Mouse (Mus musculus) forebrain, embryonic 14.5 days (tissue): Measurements from ENCODE around the gene Fuca1. TPM values are rescaled to one million over a fixed set of nuclear protein-coding genes. Genes with fewer than 3 reads are reported as not detected.

ENCODE experiments used
- ATAC-seq: fragments of 200-750 bp; cut with Nextera tagmentation; 2 replicates; pipeline ENCODE4 v1.8.0; 2017; ENCODE audit warnings: mild to moderate bottlenecking, moderate library complexity
- DNase-seq: peaks from one replicate; pipeline ENCODE4 v3.0.0-alpha.2; 2015; ENCODE audit warnings: low spot score
- H3K27ac ChIP-seq: fragments of 300-500 bp; sonication (generic); 2 replicates; pipeline ENCODE4 v1.5.1; 2014; ENCODE audit warnings: low read depth, mild to moderate bottlenecking, control low read depth, low read length, moderate library complexity
- H3K27me3 ChIP-seq: fragments of 300-500 bp; sonication (generic); replicated peaks from 2 replicates; pipeline ENCODE4 v1.6.1; 2014; ENCODE audit warnings: low read length, control low read depth, mixed read lengths; ENCODE audit not compliant: control insufficient read depth, insufficient read depth
- H3K36me3 ChIP-seq: fragments of 300-500 bp; sonication (generic); 2 replicates; pipeline ENCODE4 v1.6.1; 2014; ENCODE audit warnings: low read length, control low read depth; ENCODE audit not compliant: control insufficient read depth, insufficient read depth
- H3K4me1 ChIP-seq: fragments of 300-500 bp; sonication (generic); 2 replicates; pipeline ENCODE4 v1.6.1; 2014; ENCODE audit warnings: antibody characterized with exemption, low read length, control low read depth; ENCODE audit not compliant: control insufficient read depth, insufficient read depth
- H3K4me2 ChIP-seq: fragments of 300-500 bp; sonication (generic); 2 replicates; pipeline ENCODE4 v1.6.1; 2014; ENCODE audit warnings: mild to moderate bottlenecking, control low read depth, low read length
- H3K4me3 ChIP-seq: fragments of 300-500 bp; sonication (generic); 2 replicates; pipeline ENCODE4 v1.5.1; 2014; ENCODE audit warnings: low read depth, low read length, control low read depth
- H3K9ac ChIP-seq: fragments of 300-500 bp; sonication (generic); 2 replicates; pipeline ENCODE4 v1.6.1; 2014; ENCODE audit warnings: mild to moderate bottlenecking, low read length, control low read depth, moderate library complexity
- H3K9me3 ChIP-seq: fragments of 300-500 bp; sonication (generic); replicated peaks from 2 replicates; pipeline ENCODE4 v1.6.1; 2016; ENCODE audit warnings: low read length, control low read depth, mixed read lengths; ENCODE audit not compliant: control insufficient read depth
- WGBS: fragments of 180-500 bp; shearing (Covaris S2); extraction: QIAGEN DNeasy Blood & Tissue Kit; methylation state at CpG from one replicate; pipeline ENCODE4 v1.1.7; 2014; 5-methylcytosine and 5-hydroxymethylcytosine counted together
- polyA plus RNA-seq: library from polyadenylated mRNA; unstranded; fragments of >200 nt; fragmentation: Nextera tagmentation; extraction: Ambion mirVana; gene quantifications from 2 replicates; pipeline ENCODE4 v1.2.1, GENCODE M21; 2014

Gene Fuca1
- polyA plus RNA-seq, 1 experiment from 2014 or later, result 60.7 TPM

DNA sequence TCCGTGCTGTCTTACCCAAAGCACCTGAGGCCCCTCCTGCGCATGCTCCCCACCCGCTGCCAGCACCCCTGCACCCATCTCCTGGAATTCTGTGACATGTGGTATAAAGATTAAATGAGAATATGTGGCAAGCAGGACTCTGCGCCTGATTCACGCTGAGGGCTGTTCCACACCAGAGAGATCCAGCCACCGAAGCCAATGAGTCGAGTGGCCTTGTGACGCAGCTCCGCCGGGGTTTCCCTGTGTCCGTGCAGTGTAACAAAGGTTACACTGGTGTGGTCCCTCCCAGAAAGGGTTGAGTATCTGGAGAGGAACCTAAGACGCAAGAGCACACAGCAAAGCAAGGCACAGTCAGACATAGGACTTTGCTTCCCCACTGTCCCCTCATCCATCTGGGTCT lies 34.9 kb upstream of the Fuca1 start:
- no peak for ATAC-seq
- H3K9ac ChIP-seq, result no peak overlapping the region
- no peaks in the 10 kb centered on the region for H3K4me1 ChIP-seq
- no peaks in the 10 kb centered on the region for H3K27me3 ChIP-seq
- no peaks in the 10 kb centered on the region for H3K9me3 ChIP-seq
- DNase-seq, result no peak
- no peak overlapping the region for H3K4me3 ChIP-seq
- no peak overlapping the region for H3K4me2 ChIP-seq
- H3K36me3 ChIP-seq, result no peaks in the 10 kb centered on the region
- WGBS, result 90% methylated on average over 12 of the region's 12 CpGs
- H3K27ac ChIP-seq, result no peak overlapping the region

DNA sequence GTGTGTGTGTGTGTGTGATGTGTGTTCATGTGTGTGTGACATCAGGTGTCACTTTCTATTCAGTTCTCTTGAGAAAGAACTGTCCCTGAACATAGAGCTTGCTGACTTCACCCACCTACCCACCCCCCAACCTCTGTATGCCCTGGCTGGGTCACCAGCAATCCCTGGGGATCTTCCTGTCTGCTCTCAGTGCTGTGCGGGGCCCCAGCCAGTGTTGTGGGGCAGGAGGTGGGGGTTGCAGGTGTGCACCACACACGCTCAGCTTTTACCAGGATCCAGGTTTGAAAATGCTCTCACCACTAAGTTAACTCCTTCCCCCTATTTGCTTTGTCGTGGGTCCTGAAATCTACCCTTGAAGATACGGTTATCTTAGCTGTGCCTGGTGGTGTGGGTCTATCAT lies 34.4 kb upstream of the Fuca1 start:
- no peak for ATAC-seq
- Histone ChIP-seq H3K27ac (no peak overlapping the region), H3K9me3 (no peaks in the 10 kb centered on the region), H3K27me3 (no peaks in the 10 kb centered on the region), H3K9ac (no peak overlapping the region), H3K4me3 (no peak overlapping the region), H3K4me2 (no peak overlapping the region), H3K4me1 (no peaks in the 10 kb centered on the region), H3K36me3 (no peaks in the 10 kb centered on the region)
- DNase-seq, result no peak
- 90% methylated on average over 4 of the region's 4 CpGs for WGBS

DNA sequence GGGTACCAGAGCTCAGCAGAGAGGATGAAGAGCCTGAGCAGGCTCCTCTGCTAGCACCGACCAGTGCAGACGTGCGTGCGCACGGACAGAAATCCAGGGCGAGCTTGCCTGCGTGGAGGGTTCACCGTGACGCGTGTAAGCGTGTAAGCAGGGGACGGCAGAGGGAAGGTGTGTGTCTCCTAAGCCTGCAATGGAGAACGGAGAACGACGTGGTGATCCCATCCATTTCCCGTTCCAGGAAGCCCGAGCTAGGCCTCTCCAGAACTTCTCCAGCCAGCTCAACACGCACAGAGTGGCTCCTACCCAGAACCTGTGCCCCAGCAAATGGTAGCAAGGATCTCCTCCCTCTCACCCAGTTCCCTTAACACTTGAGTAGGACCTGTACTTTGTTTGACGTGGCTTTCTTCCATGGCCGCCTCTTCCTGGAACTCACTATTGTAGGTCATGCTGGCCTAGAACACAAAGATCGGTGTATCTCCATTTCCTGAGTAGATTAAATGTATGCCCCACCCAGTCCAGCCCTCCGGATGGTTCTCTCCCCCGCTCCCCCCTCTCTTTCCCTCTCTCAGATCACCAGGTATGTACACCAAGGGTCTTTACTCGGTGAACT lies 32.0 kb upstream of the Fuca1 start:
- ATAC-seq, result no peak
- WGBS, result 93% methylated on average over 24 of the region's 24 CpGs
- Histone ChIP-seq H3K4me1 (no peaks in the 10 kb centered on the region), H3K27me3 (no peaks in the 10 kb centered on the region), H3K9me3 (no peaks in the 10 kb centered on the region), H3K27ac (no peak overlapping the region), H3K4me3 (no peak overlapping the region), H3K36me3 (no peaks in the 10 kb centered on the region), H3K9ac (no peak overlapping the region), H3K4me2 (no peak overlapping the region)
- no peak for DNase-seq

DNA sequence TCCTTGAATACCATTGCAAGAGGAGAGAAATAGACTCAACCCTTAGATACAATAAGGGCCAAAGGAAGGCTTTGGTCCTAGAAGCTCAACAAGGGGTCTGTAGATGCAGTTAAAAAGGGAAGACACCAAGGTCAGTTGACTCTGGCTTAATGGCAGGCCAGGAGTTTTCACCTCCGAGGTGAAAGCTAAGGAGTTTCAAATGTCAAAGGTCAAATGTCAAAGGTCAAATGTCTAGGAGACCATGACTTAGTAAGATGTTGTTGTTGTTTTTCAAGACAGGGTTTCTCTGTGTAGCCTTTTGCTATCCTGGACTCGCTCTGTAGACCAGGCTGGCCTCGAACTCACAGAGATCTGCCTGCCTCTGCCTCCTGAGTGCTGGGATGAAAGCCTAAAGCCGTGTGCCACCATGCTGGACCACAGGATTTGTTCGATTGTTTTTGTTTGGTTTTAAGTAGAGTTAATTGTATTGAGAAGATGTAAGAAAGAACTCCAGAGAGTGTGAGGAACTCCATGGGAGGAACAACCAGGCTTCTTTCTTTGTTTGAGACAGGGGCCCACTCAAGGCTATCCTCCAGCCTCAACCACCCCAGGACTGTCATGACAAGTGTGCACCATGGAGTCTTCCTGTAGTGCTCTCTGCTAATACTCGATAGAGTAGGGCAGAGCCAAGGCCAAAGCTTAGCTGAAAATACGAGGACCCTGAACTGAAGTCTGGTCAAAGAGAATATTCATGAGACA lies 31.2 kb upstream of the Fuca1 start:
- no peaks in the 10 kb centered on the region for H3K4me1 ChIP-seq
- no peak overlapping the region for H3K4me2 ChIP-seq
- H3K9me3 ChIP-seq, result no peaks in the 10 kb centered on the region
- H3K27me3 ChIP-seq, result no peaks in the 10 kb centered on the region
- no peak overlapping the region for H3K9ac ChIP-seq
- no peak overlapping the region for H3K27ac ChIP-seq
- WGBS, result 81% methylated on average over 7 of the region's 7 CpGs
- DNase-seq (no peak), ATAC-seq (no peak)
- no peak overlapping the region for H3K4me3 ChIP-seq
- no peaks in the 10 kb centered on the region for H3K36me3 ChIP-seq

DNA sequence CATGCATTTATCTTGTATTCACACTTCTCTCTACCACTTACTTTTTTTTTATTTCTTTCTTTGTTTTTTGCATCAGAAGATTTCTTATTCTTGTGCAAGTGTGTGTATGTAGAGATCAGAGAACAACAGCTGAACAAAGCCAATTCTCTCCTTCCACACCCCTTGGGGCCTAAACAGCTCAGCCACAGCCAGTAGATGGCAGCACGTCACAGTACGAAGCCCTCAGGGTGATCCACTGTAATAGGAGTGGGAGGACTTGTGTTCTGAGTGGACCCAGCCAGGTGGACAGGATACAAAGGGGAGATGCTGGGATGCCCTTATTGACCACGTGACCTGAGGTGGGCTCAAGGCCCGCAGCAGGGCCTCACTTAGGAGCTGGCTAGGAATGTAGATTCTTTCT lies 30.7 kb upstream of the Fuca1 start:
- no peaks in the 10 kb centered on the region for H3K9me3 ChIP-seq
- WGBS, result 5% methylated on average over 4 of the region's 4 CpGs

DNA sequence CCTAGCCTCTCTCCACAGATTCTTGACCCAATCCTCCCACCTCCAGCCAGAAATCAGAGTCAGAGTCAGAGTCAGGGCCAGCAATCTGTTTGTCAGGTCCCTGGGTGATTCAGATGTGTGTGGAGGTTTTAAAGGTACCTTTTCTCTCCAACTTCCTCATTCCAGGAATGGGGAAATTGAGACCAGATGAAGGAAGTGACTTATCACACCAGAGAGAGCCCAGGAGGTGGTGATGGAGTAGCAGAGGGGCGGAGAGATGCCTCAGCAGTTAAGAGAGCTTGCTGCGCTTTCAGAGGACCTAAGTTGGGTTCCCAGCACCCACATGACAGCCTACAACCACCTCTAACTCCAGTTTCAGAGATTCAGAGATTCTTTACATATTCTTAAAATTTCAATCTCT lies 29.0 kb upstream of the Fuca1 start:
- H3K4me2 ChIP-seq, result no peak overlapping the region
- WGBS, result 79% methylated on average over 2 of the region's 2 CpGs
- no peak overlapping the region for H3K4me3 ChIP-seq
- H3K27ac ChIP-seq, result no peak overlapping the region
- H3K27me3 ChIP-seq, result no peaks in the 10 kb centered on the region
- no peaks in the 10 kb centered on the region for H3K4me1 ChIP-seq
- ATAC-seq, result no peak
- no peaks in the 10 kb centered on the region for H3K9me3 ChIP-seq
- H3K36me3 ChIP-seq, result no peaks in the 10 kb centered on the region
- H3K9ac ChIP-seq, result no peak overlapping the region
- no peak for DNase-seq

More for the DNA sequence above, 30.7 kb upstream of the Fuca1 start:
- no peak overlapping the region for H3K4me3 ChIP-seq
- H3K4me1 ChIP-seq, result no peaks in the 10 kb centered on the region
- no peak overlapping the region for H3K27ac ChIP-seq
- H3K4me2 ChIP-seq, result no peak overlapping the region
- H3K9ac ChIP-seq, result no peak overlapping the region
- no peaks in the 10 kb centered on the region for H3K27me3 ChIP-seq
- ATAC-seq, result peak; percentile 82
- no peaks in the 10 kb centered on the region for H3K36me3 ChIP-seq
- peak; percentile 85 for DNase-seq

DNA sequence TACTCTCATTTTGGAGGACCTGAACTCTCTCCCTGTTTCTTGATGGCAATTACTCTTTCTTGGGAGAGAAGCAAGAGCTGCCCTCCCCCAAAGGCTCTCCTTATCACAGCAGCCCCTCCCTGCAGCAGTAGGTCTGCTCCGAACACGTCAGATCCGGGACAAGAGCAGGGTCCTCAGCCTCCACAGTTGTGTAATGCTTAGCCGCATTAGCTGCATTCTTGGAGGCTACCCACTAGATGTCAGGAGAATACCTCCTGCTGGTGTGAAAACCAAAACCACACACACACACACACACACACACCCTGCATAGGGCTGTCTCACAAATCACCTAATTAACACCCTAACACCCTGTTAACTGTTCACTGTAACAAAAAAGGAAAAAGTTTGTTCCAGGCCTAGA lies 27.7 kb upstream of the Fuca1 start:
- Histone ChIP-seq H3K9me3 (no peaks in the 10 kb centered on the region), H3K4me3 (no peak overlapping the region), H3K36me3 (no peaks in the 10 kb centered on the region), H3K27ac (no peak overlapping the region), H3K27me3 (no peaks in the 10 kb centered on the region), H3K4me2 (no peak overlapping the region), H3K4me1 (no peaks in the 10 kb centered on the region), H3K9ac (no peak overlapping the region)
- no peak for ATAC-seq
- no peak for DNase-seq
- 59% methylated on average over 4 of the region's 4 CpGs for WGBS

DNA sequence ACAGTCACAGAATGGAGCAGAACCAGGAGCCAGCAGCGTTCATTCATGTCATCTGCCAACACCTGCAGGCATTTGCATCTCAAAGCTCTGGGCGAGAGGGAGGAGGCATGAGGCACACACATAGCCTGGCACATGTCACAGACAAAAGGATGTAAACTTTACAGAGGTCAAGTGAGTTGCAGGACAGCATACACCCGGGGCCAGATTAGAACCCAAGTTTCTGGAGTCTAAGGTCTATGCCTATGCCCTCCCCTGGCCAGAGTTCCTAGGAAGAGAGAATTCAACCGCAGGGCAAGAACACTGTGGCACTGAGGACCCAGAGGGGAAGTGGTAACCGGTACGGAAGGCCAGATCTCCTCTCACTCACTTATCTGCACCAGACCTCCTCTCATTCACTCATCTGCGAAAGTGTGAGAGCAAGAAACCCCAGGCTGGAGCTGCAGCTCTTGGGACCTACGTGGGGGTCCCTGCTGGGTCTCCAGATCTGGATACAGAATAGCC lies 25.4 kb upstream of the Fuca1 start, which contains the start of gene Cnr2:
Cnr2 (plus strand) TSS at position 324 of the 501 bp plus-strand sequence.
- no peaks in the 10 kb centered on the region for H3K4me1 ChIP-seq
- 56% methylated on average over 8 of the region's 8 CpGs for WGBS

DNA sequence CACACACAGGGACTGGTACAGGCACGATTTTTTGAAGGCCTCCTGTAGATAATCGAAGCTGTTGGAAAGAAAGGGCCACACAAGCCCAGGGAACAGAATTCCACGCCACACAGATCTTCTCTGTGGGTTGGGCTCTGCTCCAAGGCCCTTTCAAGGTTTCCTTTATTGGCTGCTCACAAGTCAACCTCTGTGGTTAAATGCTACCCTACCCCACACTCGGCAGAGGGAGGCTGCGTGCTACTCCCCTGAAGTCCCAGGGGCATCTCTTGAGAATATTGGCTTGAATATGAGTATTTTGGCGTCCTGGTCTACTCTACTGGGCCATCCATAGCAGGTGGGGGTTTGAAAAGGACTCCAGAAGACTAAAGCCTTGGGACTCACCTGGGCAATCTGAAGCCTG lies 24.4 kb upstream of the Fuca1 start:
- H3K4me3 ChIP-seq, result no peak overlapping the region
- no peaks in the 10 kb centered on the region for H3K27me3 ChIP-seq
- H3K4me1 ChIP-seq, result no peaks in the 10 kb centered on the region
- H3K4me2 ChIP-seq, result no peak overlapping the region
- no peaks in the 10 kb centered on the region for H3K36me3 ChIP-seq
- no peak overlapping the region for H3K9ac ChIP-seq
- no peak overlapping the region for H3K27ac ChIP-seq
- 71% methylated on average over 6 of the region's 6 CpGs for WGBS
- no peaks in the 10 kb centered on the region for H3K9me3 ChIP-seq
- no peak for DNase-seq
- ATAC-seq, result no peak

More for the DNA sequence above, 25.4 kb upstream of the Fuca1 start, which contains the start of gene Cnr2:
- H3K4me2 ChIP-seq, result no peak within 1 kb of the TSS
- no peak for ATAC-seq
- no peaks in the 10 kb centered on the region for H3K9me3 ChIP-seq
- H3K36me3 ChIP-seq, result no peaks in the 10 kb centered on the region
- no peak within 1 kb of the TSS for H3K9ac ChIP-seq
- no peaks in the 10 kb centered on the region for H3K27me3 ChIP-seq
- DNase-seq, result no peak
- no peak within 1 kb of the TSS for H3K4me3 ChIP-seq
- no peak within 1 kb of the TSS for H3K27ac ChIP-seq
